Mouse (Mus musculus) kidney, adult 18-20 months (tissue): ENCODE data around the gene Foxi2.

Experiments used
- DNase-seq: peaks from one replicate; pipeline ENCODE4 v3.0.0; 2021

Foxi2 gene

GRCm38 (mm10) chr7:135410237-135410965, at the start of gene Foxi2:
Gene Foxi2 (plus strand): TSS chr7:135410308.
- no peak for DNase-seq

GRCm38 (mm10) chr7:135364606-135365005, 45.5 kb upstream of the Foxi2 start:
- no peak for DNase-seq

- DNase-seq = no peak
These were observed 34.1 kb upstream of the Foxi2 start for GRCm38 (mm10) chr7:135376048-135376447.

GRCm38 (mm10) chr7:135376932-135377331, 33.2 kb upstream of the Foxi2 start:
- DNase-seq = no peak

- DNase-seq = no peak
These were observed 31.8 kb upstream of the Foxi2 start for GRCm38 (mm10) chr7:135378331-135378730.

- peak; percentile 9 for DNase-seq
These were observed 21.1 kb upstream of the Foxi2 start for GRCm38 (mm10) chr7:135389039-135389438.

GRCm38 (mm10) chr7:135392949-135393542, 17.1 kb upstream of the Foxi2 start:
- no peak for DNase-seq

GRCm38 (mm10) chr7:135394436-135394835, 15.7 kb upstream of the Foxi2 start:
- DNase-seq = no peak

- no peak for DNase-seq
These were observed 14.9 kb upstream of the Foxi2 start for GRCm38 (mm10) chr7:135395242-135395641.

- DNase-seq = no peak
These were observed 13.0 kb upstream of the Foxi2 start for GRCm38 (mm10) chr7:135397096-135397495.

- no peak for DNase-seq
These were observed 12.2 kb upstream of the Foxi2 start for GRCm38 (mm10) chr7:135397874-135398273.

- DNase-seq = peak; percentile 55
These were observed 6.7 kb upstream of the Foxi2 start for GRCm38 (mm10) chr7:135403416-135403815.

- no peak for DNase-seq
These were observed 3.3 kb upstream of the Foxi2 start for GRCm38 (mm10) chr7:135406761-135407160.

- DNase-seq = no peak
These were observed 1.6 kb upstream of the Foxi2 start for GRCm38 (mm10) chr7:135408501-135408900.

GRCm38 (mm10) chr7:135412357-135412756, 2.2 kb downstream of the Foxi2 start:
- DNase-seq = no peak

GRCm38 (mm10) chr7:135428840-135429239, 18.7 kb downstream of the Foxi2 start:
- DNase-seq = no peak

- DNase-seq = no peak
These were observed 20.8 kb downstream of the Foxi2 start for GRCm38 (mm10) chr7:135430903-135431302.

- DNase-seq = no peak
These were observed 33.8 kb downstream of the Foxi2 start for GRCm38 (mm10) chr7:135443903-135444302.

- DNase-seq = no peak
These were observed 41.2 kb downstream of the Foxi2 start for GRCm38 (mm10) chr7:135451340-135451739.

GRCm38 (mm10) chr7:135452366-135452765, 42.3 kb downstream of the Foxi2 start:
- DNase-seq = no peak

GRCm38 (mm10) chr7:135453690-135454089, 43.6 kb downstream of the Foxi2 start:
- no peak for DNase-seq
